Mouse (Mus musculus): ENCODE results near the gene Calm2.

DNA sequence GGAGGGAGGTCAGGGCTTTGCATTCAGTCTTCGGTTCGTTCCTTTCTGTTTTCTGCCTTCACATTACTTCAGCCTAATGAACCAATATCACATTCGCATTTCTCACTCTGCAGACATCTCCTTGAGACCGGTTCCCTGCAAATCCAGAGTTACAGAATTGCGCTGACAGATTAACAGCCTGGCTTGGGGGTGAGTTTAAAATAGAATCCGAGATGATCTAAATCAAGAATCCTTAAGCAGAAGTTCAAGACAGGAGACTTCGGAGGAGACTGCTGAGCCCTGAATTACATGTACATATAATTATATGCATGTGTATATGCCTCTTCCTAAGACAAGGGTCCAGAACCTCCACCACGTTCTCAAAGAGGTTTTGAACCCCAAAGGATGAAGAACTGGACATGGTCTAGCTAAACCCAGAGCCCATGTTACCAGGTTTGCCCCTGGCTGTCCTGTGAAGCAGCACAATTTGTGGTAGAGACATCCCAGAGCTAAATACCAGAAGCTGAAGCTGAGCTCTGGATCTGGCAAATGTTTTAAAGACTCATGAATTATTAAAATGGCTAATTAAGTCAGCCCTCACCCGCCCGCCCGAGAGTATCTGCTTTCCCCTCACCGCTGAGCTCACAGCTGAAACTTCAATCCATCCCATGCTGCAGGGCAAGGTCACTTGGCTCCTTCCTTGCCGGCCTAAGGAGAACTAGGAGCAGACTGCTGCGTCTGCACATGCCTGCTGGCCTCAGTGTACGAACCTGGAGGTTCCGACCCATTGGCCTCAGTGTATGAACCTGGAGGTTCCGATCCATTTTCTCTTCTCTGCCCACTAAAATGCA is 14.1 kb upstream of the Calm2 start:
- TF ChIP-seq CTCF (IDR thresholded peaks at IDR 0.05; ENCODE audit: borderline replicate concordance, insufficient read depth, low read depth, low read length) (no peak), POLR2A (IDR thresholded peaks at IDR 0.05; ENCODE audit: borderline replicate concordance, insufficient read depth, low read length) (no peak)

Data from cerebellum, adult 2 months (tissue).